Mouse (Mus musculus): ENCODE measurements around the gene Cmtm3.

DNA sequence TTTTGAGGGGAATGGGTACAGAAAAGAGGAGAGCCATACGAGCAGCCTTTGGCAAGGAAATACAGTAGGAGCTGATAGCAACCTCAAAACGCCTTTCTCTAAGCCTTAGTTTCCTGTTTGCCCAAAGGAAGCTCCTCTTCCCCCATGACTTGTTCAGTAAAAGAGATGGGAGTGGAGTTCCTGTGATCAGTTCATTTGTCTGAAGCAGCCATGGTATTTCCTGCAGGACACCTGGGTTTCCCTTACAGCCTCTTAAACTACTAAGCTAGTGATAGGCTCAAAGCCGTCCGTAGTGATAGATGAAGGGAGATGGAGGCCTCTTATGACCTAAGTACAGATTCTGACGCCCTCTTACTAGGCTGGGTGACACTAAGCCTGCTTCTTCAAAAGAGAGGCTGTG lies 3.2 kb downstream of the Cmtm3 start:
- TF ChIP-seq EP300 (IDR thresholded peaks at IDR 0.05; ENCODE audit: low read depth) (no peak), CTCF (IDR thresholded peaks at IDR 0.05; ENCODE audit: low read depth) (no peak)

Measured in liver, postnatal 0 days (tissue).